Mouse (Mus musculus): ENCODE measurements around the gene Atp6v1g2.

DNA sequence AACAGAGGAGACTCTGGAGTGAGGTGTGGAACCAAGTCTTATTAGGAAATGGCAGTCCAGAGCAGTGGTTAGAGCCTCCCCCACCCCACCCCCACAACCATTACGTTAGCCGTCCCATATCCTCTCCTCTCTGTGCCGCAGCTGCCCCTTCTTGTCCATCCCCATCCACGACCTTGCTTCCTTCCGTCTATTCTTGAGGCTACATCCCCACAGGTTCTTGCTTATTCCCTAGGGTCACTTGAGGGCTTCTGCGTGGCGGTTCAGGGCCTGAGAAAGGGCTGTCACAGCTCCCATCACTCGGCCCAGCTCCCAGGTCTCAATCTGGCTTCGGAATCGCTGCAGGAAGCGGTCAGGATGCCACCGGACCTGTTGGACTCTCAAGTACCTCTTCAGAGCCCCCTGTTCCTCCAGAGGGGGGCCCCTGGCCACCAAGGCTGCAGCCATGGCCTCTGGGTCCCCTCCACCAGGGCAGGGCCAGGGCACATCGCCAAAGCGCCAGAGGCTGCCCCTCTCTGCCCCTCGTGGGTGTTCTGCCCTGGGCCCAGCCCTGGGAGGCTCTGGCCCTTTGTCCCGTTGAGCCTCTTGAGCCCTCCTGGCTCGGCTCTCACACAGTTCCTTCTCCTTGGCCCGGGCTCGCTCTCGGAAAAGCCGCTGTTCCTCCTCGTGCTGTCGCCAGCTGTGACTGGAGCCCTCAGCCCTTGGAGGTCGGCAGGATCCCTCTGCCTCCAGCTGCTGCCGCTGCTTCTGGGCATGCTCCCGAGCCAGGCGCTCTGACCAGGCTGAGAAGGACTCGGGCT, 13.1 kb upstream of the Atp6v1g2 start, which contains the start of gene Gm16181:
- TF ChIP-seq TAL1 (conservative IDR thresholded peaks at IDR 0.05; ENCODE audit: low read depth, low read length) = no peak
- no peak for TF ChIP-seq CTCF (IDR thresholded peaks at IDR 0.05; ENCODE audit: low read depth, low read length)
- no peak for TF ChIP-seq GATA1 (IDR thresholded peaks at IDR 0.05; ENCODE audit: borderline replicate concordance, low read length)

Measured in G1E (cell line).